Mouse (Mus musculus): ENCODE measurements around the gene Rabgap1l. TPM values are rescaled to one million over a fixed set of nuclear protein-coding genes. Genes with fewer than 3 reads are reported as not detected.
A peak's percentile ranks its signal among the peaks of the same experiment; 100 is the strongest.

Gene Rabgap1l
- polyA plus RNA-seq, 1 experiment from 2014 or later: 17.4 TPM

- no peaks in the 10 kb centered on the region for H3K27me3 ChIP-seq (ENCODE audit: control insufficient read depth, insufficient read depth, low read length)
- no peak overlapping the region for H3K4me3 ChIP-seq (ENCODE audit: low read depth, low read length)
- no peak for DNase-seq (ENCODE audit: low spot score)
- no peak overlapping the region for H3K27ac ChIP-seq (ENCODE audit: low read depth, low read length)
- WGBS: 54% methylated on average over 12 of the region's 12 CpGs
- H3K4me2 ChIP-seq (ENCODE audit: low read depth, low read length, severe bottlenecking): no peak overlapping the region
- no peak overlapping the region for H3K9ac ChIP-seq (ENCODE audit: low read length)
- H3K9me3 ChIP-seq (ENCODE audit: control insufficient read depth, low read length): no peaks in the 10 kb centered on the region
- no peaks in the 10 kb centered on the region for H3K4me1 ChIP-seq (replicated peaks; ENCODE audit: control insufficient read depth, insufficient read depth, low read length)
- no peak for ATAC-seq (replicated peaks; ENCODE audit: low FRiP score)
- no peaks in the 10 kb centered on the region for H3K36me3 ChIP-seq (ENCODE audit: control insufficient read depth, insufficient read depth, low read length)
Observed at GRCm38 (mm10) chr1:160579309-160580233, 213.4 kb downstream of the Rabgap1l start.

- no peaks in the 10 kb centered on the region for H3K27me3 ChIP-seq (ENCODE audit: control insufficient read depth, insufficient read depth, low read length)
- no peak overlapping the region for H3K9ac ChIP-seq (ENCODE audit: low read length)
- ATAC-seq (replicated peaks; ENCODE audit: low FRiP score) (no peak), DNase-seq (ENCODE audit: low spot score) (no peak)
- no peaks in the 10 kb centered on the region for H3K36me3 ChIP-seq (ENCODE audit: control insufficient read depth, insufficient read depth, low read length)
- WGBS: 90% methylated on average over 4 of the region's 4 CpGs
- H3K27ac ChIP-seq (ENCODE audit: low read depth, low read length): no peak overlapping the region
- no peaks in the 10 kb centered on the region for H3K9me3 ChIP-seq (ENCODE audit: control insufficient read depth, low read length)
- H3K4me2 ChIP-seq (ENCODE audit: low read depth, low read length, severe bottlenecking): no peak overlapping the region
- H3K4me1 ChIP-seq (replicated peaks; ENCODE audit: control insufficient read depth, insufficient read depth, low read length): no peaks in the 10 kb centered on the region
- no peak overlapping the region for H3K4me3 ChIP-seq (ENCODE audit: low read depth, low read length)
Observed at GRCm38 (mm10) chr1:160576124-160576523, 216.9 kb downstream of the Rabgap1l start.

- H3K4me1 ChIP-seq (replicated peaks; ENCODE audit: control insufficient read depth, insufficient read depth, low read length): no peaks in the 10 kb centered on the region
- ATAC-seq (replicated peaks; ENCODE audit: low FRiP score): 0 out of 2 replicates have a peak, but pooled peaks have one; percentile 27
- H3K9me3 ChIP-seq (ENCODE audit: control insufficient read depth, low read length): no peaks in the 10 kb centered on the region
- DNase-seq (ENCODE audit: low spot score): no peak
- H3K9ac ChIP-seq (ENCODE audit: low read length): no peak overlapping the region
- no peaks in the 10 kb centered on the region for H3K27me3 ChIP-seq (ENCODE audit: control insufficient read depth, insufficient read depth, low read length)
- H3K4me3 ChIP-seq (ENCODE audit: low read depth, low read length): no peak overlapping the region
- H3K4me2 ChIP-seq (ENCODE audit: low read depth, low read length, severe bottlenecking): no peak overlapping the region
- H3K27ac ChIP-seq (ENCODE audit: low read depth, low read length): no peak overlapping the region
- no peaks in the 10 kb centered on the region for H3K36me3 ChIP-seq (ENCODE audit: control insufficient read depth, insufficient read depth, low read length)
- 82% methylated on average over 4 of the region's 4 CpGs for WGBS
Observed at GRCm38 (mm10) chr1:160574039-160574438, 219.0 kb downstream of the Rabgap1l start.

GRCm38 (mm10) chr1:160566458-160566857 lies 226.6 kb downstream of the Rabgap1l start:
- H3K27ac ChIP-seq (ENCODE audit: low read depth, low read length): peak overlapping the region; percentile 41; the same call in 1 of the 2 replicates
- H3K36me3 ChIP-seq (ENCODE audit: control insufficient read depth, insufficient read depth, low read length): no peaks in the 10 kb centered on the region
- H3K27me3 ChIP-seq (ENCODE audit: control insufficient read depth, insufficient read depth, low read length): no peaks in the 10 kb centered on the region
- no peaks in the 10 kb centered on the region for H3K9me3 ChIP-seq (ENCODE audit: control insufficient read depth, low read length)
- DNase-seq (ENCODE audit: low spot score): peak; percentile 54
- H3K4me2 ChIP-seq (ENCODE audit: low read depth, low read length, severe bottlenecking): no peak overlapping the region
- ATAC-seq (replicated peaks; ENCODE audit: low FRiP score): peak; percentile 51
- WGBS: 14% methylated on average over 4 of the region's 4 CpGs
- H3K9ac ChIP-seq (ENCODE audit: low read length): no peak overlapping the region
- no peak overlapping the region for H3K4me3 ChIP-seq (ENCODE audit: low read depth, low read length)
- H3K4me1 ChIP-seq (replicated peaks; ENCODE audit: control insufficient read depth, insufficient read depth, low read length): peaks cover 4% of the 10 kb centered on the region

- Histone ChIP-seq H3K4me3 (ENCODE audit: low read depth, low read length) (no peak overlapping the region), H3K9me3 (ENCODE audit: control insufficient read depth, low read length) (no peaks in the 10 kb centered on the region), H3K4me1 (replicated peaks; ENCODE audit: control insufficient read depth, insufficient read depth, low read length) (peaks cover 2% of the 10 kb centered on the region), H3K27me3 (ENCODE audit: control insufficient read depth, insufficient read depth, low read length) (no peaks in the 10 kb centered on the region), H3K27ac (ENCODE audit: low read depth, low read length) (no peak overlapping the region), H3K9ac (ENCODE audit: low read length) (no peak overlapping the region), H3K4me2 (ENCODE audit: low read depth, low read length, severe bottlenecking) (no peak overlapping the region), H3K36me3 (ENCODE audit: control insufficient read depth, insufficient read depth, low read length) (no peaks in the 10 kb centered on the region)
- DNase-seq (ENCODE audit: low spot score) (no peak), ATAC-seq (replicated peaks; ENCODE audit: low FRiP score) (no peak)
- 58% methylated on average over 1 of the region's 1 CpGs for WGBS
Observed at GRCm38 (mm10) chr1:160561381-160561780, 231.6 kb downstream of the Rabgap1l start.

GRCm38 (mm10) chr1:160550636-160551035 lies 242.4 kb downstream of the Rabgap1l start:
- WGBS: 88% methylated on average over 1 of the region's 1 CpGs

GRCm38 (mm10) chr1:160547934-160548876 lies 244.8 kb downstream of the Rabgap1l start:
- no peak overlapping the region for H3K4me3 ChIP-seq (ENCODE audit: low read depth, low read length)
- H3K27me3 ChIP-seq (ENCODE audit: control insufficient read depth, insufficient read depth, low read length): no peaks in the 10 kb centered on the region
- DNase-seq (ENCODE audit: low spot score) (no peak), ATAC-seq (replicated peaks; ENCODE audit: low FRiP score) (peak; percentile 64)
- 38% methylated on average over 4 of the region's 4 CpGs for WGBS
- no peaks in the 10 kb centered on the region for H3K36me3 ChIP-seq (ENCODE audit: control insufficient read depth, insufficient read depth, low read length)
- H3K4me2 ChIP-seq (ENCODE audit: low read depth, low read length, severe bottlenecking): no peak overlapping the region
- H3K9me3 ChIP-seq (ENCODE audit: control insufficient read depth, low read length): no peaks in the 10 kb centered on the region
- peak overlapping the region; percentile 37; the same call in 1 of the 2 replicates for H3K27ac ChIP-seq (ENCODE audit: low read depth, low read length)
- no peak overlapping the region for H3K9ac ChIP-seq (ENCODE audit: low read length)
- H3K4me1 ChIP-seq (replicated peaks; ENCODE audit: control insufficient read depth, insufficient read depth, low read length): peaks cover 5% of the 10 kb centered on the region; the same call in 1 of the 2 replicates

More at GRCm38 (mm10) chr1:160550636-160551035, 242.4 kb downstream of the Rabgap1l start:
- Histone ChIP-seq H3K4me1 (replicated peaks; ENCODE audit: control insufficient read depth, insufficient read depth, low read length) (peaks cover 5% of the 10 kb centered on the region; the same call in 1 of the 2 replicates), H3K4me3 (ENCODE audit: low read depth, low read length) (no peak overlapping the region), H3K4me2 (ENCODE audit: low read depth, low read length, severe bottlenecking) (no peak overlapping the region), H3K27me3 (ENCODE audit: control insufficient read depth, insufficient read depth, low read length) (no peaks in the 10 kb centered on the region), H3K9me3 (ENCODE audit: control insufficient read depth, low read length) (no peaks in the 10 kb centered on the region), H3K27ac (ENCODE audit: low read depth, low read length) (no peak overlapping the region), H3K36me3 (ENCODE audit: control insufficient read depth, insufficient read depth, low read length) (no peaks in the 10 kb centered on the region), H3K9ac (ENCODE audit: low read length) (no peak overlapping the region)
- DNase-seq (ENCODE audit: low spot score) (no peak), ATAC-seq (replicated peaks; ENCODE audit: low FRiP score) (no peak)

GRCm38 (mm10) chr1:160535649-160536048 lies 257.4 kb downstream of the Rabgap1l start:
- H3K27ac ChIP-seq (ENCODE audit: low read depth, low read length): peak overlapping the region; percentile 63
- ATAC-seq (replicated peaks; ENCODE audit: low FRiP score): no peak
- no peak overlapping the region for H3K4me2 ChIP-seq (ENCODE audit: low read depth, low read length, severe bottlenecking)
- no peaks in the 10 kb centered on the region for H3K36me3 ChIP-seq (ENCODE audit: control insufficient read depth, insufficient read depth, low read length)
- H3K9me3 ChIP-seq (ENCODE audit: control insufficient read depth, low read length): no peaks in the 10 kb centered on the region
- 0 out of 2 replicates have a peak, but pooled peaks cover 2% of the 10 kb centered on the region for H3K4me1 ChIP-seq (replicated peaks; ENCODE audit: control insufficient read depth, insufficient read depth, low read length)
- H3K9ac ChIP-seq (ENCODE audit: low read length): no peak overlapping the region
- 87% methylated on average over 8 of the region's 8 CpGs for WGBS
- H3K27me3 ChIP-seq (ENCODE audit: control insufficient read depth, insufficient read depth, low read length): no peaks in the 10 kb centered on the region
- DNase-seq (ENCODE audit: low spot score): no peak
- no peak overlapping the region for H3K4me3 ChIP-seq (ENCODE audit: low read depth, low read length)

Measured in forebrain, embryonic 11.5 days (tissue).